Mouse (Mus musculus) cerebellum, adult 2 months (tissue): ENCODE results near the gene Sdc4.

Experiments
- CTCF ChIP-seq: fragments of 200-500 bp; IDR thresholded peaks from 2 replicates; pipeline ENCODE4 v1.5.1; 2011; ENCODE audit warnings: low read depth, mild to moderate bottlenecking, control low read depth, low read length, moderate library complexity, borderline replicate concordance; ENCODE audit not compliant: insufficient read depth
- POLR2A ChIP-seq: fragments of 200-500 bp; IDR thresholded peaks from 2 replicates; pipeline ENCODE4 v1.6.1; 2011; ENCODE audit warnings: low read length, control low read depth, borderline replicate concordance; ENCODE audit not compliant: insufficient read depth

- TF ChIP-seq CTCF (no peak), POLR2A (no peak)
Measured at GRCm38 (mm10) chr2:164428451-164428850, 15.2 kb downstream of the Sdc4 start.
